13 mouse cellular contexts compared by ENCODE assay signal in the genomic region with DNA sequence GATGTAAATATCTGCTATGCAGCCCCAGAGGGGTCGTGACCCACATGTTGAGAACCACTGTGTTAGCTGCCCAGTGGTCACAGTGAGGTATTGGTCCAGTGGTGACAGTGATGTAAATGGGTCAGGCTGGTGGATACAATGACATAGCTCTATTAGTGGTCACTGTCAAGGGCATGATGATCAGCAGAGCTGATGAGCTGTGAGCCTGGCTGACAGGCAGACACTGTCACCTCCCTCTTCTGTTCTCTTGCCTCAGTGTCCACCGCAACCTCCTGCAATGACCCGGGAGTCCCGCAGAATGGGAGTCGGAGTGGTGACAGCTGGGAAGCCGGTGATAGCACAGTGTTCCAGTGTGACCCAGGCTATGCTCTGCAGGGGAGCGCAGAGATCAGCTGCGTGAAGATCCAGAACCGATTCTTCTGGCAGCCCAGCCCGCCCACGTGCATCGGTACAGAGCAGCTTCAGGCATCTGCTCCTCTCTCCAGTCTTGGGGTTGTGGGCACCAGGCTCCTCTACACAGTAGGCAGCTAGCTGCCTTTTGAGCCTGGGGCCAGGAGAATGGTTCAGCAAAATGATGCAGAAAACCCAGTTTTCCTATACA.
DNase-seq lines count a peak whose midpoint lies in the region; ATAC-seq and TF ChIP-seq lines count a peak whose summit lies in the region.
"Had no signal": no experiment of that assay in that cellular context is flagged by ENCODE, and none has a peak within 500 bp of the region (broad histone marks: within the 10 kb centered on the region; RNA-seq: fewer than 3 reads in every experiment).

No protein-coding gene starts in this region.

- H3K4me3 ChIP-seq in kidney, adult 2 months (ENCODE audit: insufficient read depth, low read depth, low read length) = no peak overlapping the region
- H3K4me3 ChIP-seq: kidney, embryonic 15.5 days; liver, embryonic 13.5 days; midbrain, embryonic 13.5 days had no signal

- no peaks in the 10 kb centered on the region for H3K27me3 ChIP-seq in kidney, adult 2 months (replicated peaks; ENCODE audit: control insufficient read depth, insufficient read depth, low read length)
- H3K27me3 ChIP-seq: kidney, embryonic 15.5 days; liver, embryonic 13.5 days; midbrain, embryonic 13.5 days had no signal

- TF ChIP-seq POLR2A in kidney, adult 2 months (IDR thresholded peaks at IDR 0.05; ENCODE audit: low read depth, low read length) = no peak

- no peaks in the 10 kb centered on the region for H3K4me1 ChIP-seq in kidney, adult 2 months (ENCODE audit: control insufficient read depth, insufficient read depth, low read length)
- H3K4me1 ChIP-seq: kidney, embryonic 15.5 days; liver, embryonic 13.5 days had no signal

- peak; percentile 42; the same call in 1 of the 2 replicates for ATAC-seq in frontal cortex, adult (ENCODE audit: low TSS enrichment)
- ATAC-seq: midbrain, embryonic 13.5 days had no signal

- no peak for DNase-seq in frontal cortex, postnatal 25 days (ENCODE audit: low spot score in 2 of 2)
- peak; percentile 62 to 70 for DNase-seq in cerebellum, postnatal 10 days
- DNase-seq in layer of hippocampus, adult 9-11 months = peak; percentile 80
- peak; percentile 69 for DNase-seq in retina, postnatal 1 day
- no peak for DNase-seq in gastrocnemius, postnatal 25 days
- DNase-seq in kidney, adult 2 months = no peak
- no peak for DNase-seq in ovary, postnatal 10 days (ENCODE audit: low spot score)
- DNase-seq: liver, embryonic 13.5 days; lung, postnatal 36 days; thymus, postnatal 25 days had no signal

- WGBS in kidney, adult 2 months = 84% methylated on average over 12 of the region's 12 CpGs

- no peak overlapping the region for H3K27ac ChIP-seq in kidney, adult 2 months (ENCODE audit: insufficient read depth, low read depth, low read length)
- H3K27ac ChIP-seq: kidney, embryonic 15.5 days; liver, embryonic 13.5 days; midbrain, embryonic 13.5 days had no signal

- TF ChIP-seq CTCF in kidney, adult 2 months (conservative IDR thresholded peaks at IDR 0.05; ENCODE audit: insufficient read depth, insufficient read length, low read depth, low read length) = no peak

- H3K36me3 ChIP-seq in kidney, adult 2 months (ENCODE audit: control insufficient read depth, insufficient read depth, low read length) = no peaks in the 10 kb centered on the region
- H3K36me3 ChIP-seq: kidney, embryonic 15.5 days; liver, embryonic 13.5 days had no signal

Comparison
In these comparisons a context has a peak if more than half of its experiments do, and no peak if none do; other contexts are left out.
1. DNase-seq: peak in cerebellum, postnatal 10 days (2 of 2), layer of hippocampus, adult 9-11 months (single experiment) and retina, postnatal 1 day (single experiment); none in frontal cortex, postnatal 25 days (0 of 2), gastrocnemius, postnatal 25 days (single experiment), kidney, adult 2 months (single experiment) and ovary, postnatal 10 days (single experiment).